Mouse (Mus musculus): ENCODE data around the gene Catsperg1.
A peak's percentile ranks its signal among the peaks of the same experiment; 100 is the strongest.
"Not testable (repeated sequence)": the region's sequence is repeated elsewhere in the genome, so short reads cannot be mapped to it uniquely, and the experiment has no call there.

Gene Catsperg1

DNA sequence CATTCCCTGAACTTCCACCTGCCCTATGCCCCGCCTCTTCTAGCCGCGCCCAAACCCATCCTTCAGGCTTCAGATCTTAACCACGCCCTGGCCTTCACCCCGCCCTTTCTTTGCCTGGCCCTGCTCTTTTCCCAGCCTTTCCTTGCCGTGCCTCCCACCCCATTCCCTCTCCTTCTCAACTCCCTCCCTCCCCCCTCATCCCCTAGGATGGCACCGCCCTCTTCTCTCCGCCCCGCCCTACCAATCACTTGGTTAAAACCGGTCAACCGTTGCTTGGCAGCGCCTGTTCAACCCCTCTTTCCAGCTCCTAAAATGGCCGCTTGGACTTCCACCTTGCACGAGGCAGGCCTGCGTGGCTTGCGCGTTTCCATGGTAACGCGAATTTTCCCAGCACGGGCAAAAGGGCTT, at the start of gene Catsperg1:
Gene Catsperg1 (minus strand): TSS at position 361 of the 408 bp plus-strand sequence.
- DNase-seq = peak; percentile 34 to 41

DNA sequence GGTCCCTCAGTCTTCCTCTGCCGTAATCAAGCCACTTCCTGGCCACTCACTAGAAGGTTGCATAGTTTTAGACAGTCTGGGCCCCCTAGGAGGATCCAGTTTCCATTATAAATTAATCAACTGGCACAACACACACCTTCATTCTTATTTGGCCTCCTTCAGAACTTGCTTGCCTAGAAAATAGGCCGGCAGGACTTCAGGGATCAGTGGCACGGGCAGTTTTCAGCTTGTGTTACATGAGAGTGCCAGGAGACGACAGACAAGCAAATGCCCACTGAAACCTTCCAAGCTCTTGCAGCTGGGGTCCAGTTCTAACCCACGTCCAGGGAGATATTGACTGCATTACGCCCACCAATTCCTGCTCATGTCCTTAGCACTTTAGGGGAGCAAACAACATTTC, 48.3 kb upstream of the Catsperg1 start:
- DNase-seq = no peak

DNA sequence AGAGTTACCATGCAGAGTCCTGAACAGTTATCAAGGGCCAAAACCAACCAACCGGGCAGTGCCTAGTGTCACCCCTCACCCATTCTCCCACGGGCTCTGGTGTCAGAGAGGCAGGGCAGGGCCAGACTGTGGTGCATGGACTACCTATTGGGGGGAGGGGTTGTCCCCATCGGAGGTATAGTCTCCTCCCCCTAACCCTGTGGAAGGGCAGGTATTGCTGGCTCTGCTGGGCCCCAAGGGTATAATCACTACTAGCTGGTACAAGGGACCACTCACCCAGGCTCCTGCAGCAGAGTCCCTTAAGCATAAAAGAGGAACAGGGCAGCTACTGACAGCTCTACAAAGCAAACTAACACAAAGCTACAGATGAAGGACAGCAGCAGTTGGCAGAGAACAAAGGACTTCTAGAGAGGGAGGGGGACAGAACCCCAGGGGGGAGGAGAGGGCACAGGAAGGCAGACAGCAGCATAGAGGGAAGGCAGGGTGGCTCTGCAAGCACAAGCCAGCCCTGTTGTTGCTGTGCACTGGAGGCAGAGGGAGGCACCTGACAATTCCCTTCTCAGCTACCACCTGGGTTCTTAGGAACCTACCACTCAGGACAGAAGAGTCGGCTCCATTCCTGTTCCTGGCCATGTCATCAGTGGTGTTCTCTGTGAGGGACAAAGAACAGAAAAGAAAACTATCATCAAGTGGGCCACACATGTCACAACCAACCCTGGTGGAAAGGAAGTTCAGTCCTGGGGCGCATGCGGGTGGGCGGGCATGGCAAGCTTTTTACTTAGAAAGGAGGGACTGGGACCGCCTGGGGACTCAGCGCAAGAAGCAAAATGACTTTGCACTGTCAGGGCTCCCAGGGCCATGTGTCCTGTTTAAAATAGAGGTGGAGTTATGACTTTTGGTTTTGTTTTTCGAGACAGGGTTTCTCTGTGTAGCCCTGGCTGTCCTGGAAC, 46.2 kb upstream of the Catsperg1 start:
- no peak for DNase-seq

DNA sequence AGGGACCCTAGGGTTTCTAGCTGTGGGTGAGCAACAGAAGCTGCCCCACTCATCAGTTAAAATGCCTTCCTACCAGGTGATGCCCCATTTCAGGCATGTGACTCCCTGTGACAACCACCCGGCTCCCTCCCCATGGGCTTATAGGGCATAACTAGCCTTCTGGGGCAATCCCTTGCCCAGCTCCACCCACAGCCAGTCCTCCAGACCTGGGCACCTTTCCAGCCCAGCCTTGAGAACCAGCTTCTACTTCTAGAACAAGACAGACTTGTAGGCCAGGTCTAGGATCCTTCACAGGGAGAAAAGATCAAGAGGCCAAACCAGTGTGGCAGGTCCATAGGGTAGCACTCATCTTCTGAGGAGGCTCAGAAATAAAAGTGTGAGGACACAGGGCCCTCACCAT, 43.5 kb upstream of the Catsperg1 start:
- no peak for DNase-seq

DNA sequence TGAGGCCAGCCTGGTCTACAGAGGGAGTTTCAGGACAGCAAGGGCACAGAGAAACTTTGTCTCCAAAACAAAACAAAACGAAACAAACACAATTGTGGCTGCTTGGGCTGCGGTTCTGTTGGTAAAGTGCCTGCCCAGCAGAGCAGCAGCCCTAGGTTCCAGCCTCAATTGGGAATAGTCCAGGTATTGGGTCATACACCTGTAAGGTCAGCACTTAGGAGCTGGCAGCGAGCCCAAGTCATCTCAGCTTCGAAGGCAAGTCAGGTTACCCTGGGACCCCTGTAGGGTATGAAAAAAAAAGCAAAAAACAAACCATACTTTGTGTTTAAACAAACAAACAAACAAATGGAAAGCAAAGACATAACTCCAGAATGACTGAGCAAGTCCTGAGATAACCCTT, 42.0 kb upstream of the Catsperg1 start:
- no peak for DNase-seq

DNA sequence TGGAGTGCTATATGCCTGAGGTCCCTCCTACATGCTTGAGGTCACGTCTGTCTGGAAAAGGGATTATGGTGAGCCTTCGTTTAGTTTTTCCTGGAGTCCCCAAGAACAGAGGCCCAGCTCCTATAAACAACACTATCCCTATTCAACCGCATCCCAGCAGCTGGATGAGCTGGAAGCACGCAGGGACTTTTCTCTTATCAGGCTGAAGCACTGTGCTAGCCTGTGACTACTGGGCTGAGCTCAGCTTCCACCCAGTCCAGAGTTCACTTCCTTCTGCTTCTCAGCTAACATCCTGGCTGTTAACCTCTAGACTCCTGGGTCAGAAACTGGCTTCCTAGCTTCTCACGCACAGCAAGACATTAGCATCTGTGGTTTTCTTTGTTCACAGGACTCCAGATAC, 40.0 kb upstream of the Catsperg1 start:
- DNase-seq = no peak

DNA sequence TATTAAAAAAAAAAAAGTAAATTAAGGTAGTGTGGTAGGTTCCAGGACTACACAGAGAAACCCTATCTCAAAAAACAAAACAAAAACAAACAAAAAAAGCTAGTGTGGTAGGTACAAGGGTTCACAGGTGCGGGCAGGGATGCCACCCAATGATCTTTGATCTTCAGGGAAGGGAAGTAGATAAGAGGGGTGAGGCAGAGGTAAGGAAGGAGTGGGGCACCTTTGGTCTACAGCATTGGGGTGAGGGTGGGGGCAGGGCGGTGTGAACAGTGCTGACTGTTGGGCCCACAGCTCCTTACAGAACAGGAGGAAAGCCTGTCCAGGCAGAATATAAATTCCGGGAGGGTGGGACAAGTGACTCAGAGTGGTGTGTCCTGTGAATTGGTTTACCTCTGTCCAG, 37.3 kb upstream of the Catsperg1 start:
- no peak for DNase-seq

DNA sequence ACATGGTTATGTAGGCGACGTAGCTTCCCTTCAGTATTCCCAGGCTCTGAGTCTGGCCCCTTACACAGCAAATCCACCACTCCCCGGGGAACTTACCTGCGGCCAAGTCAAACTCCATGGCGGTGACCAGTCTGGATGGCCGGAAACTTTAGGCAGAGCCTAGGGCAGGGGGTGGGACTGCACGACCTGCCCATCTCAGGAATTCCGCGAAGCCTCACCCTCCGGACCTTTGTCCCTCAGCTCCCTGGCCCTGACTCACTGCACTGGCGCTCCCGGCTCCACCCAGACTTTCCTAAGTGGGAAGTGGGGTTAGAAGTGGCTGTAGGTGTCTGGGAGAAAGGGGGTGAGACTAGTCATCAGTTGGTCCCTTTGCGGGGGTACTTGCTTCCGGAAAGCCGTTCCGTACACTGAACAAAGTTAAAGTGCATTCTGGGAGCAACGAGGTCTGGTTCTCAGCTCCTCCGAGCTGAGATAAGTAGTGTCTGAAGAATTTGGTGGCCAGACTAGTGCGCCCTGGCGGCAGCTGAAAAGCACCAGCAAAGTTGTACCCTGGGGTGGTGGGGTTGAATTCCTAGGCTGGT, 34.5 kb upstream of the Catsperg1 start, which contains the start of gene 2200002D01Rik:
Gene 2200002D01Rik (minus strand): TSS at position 206 of the 581 bp plus-strand sequence.
- DNase-seq = no peak

DNA sequence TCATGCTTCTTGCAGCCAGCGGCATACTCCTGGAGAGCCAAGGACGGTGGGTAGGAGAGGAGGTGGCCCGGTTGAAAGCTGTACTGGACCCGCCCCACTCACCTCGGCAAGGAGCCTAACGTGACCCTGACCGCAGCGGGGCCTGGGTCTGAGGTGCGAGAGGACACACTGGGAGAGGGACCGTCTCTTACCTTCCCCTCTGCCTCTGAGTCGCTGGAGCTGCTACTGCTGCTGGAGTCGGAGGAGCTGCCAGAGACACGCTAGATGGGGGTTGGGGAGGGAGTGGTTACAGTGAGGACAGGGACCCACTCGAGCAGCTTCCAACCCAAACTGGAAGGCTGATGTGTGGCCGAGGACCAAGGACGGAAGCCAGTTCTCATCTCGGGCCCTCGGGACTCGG, 33.9 kb upstream of the Catsperg1 start:
- no peak for DNase-seq

DNA sequence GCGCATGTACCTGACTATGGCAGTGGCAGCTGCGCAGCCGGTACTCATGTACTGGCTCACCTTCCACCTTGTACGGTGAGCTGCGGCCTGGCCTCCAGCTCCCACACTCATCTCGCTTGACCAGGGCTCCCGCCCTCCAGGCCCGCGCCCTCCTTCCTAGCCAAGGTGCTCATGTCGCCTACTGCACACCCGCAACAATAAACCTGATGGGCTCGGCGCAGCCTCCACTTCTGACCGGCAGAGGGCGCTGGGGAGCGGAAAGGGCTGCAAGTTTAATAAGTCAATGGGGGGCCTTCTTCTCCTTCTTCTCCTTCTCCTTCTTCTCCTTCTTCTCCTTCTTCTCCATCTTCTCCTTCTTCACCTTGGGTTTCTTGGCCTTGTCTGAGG, 33.5 kb upstream of the Catsperg1 start:
- peak; percentile 73 to 84 for DNase-seq

DNA sequence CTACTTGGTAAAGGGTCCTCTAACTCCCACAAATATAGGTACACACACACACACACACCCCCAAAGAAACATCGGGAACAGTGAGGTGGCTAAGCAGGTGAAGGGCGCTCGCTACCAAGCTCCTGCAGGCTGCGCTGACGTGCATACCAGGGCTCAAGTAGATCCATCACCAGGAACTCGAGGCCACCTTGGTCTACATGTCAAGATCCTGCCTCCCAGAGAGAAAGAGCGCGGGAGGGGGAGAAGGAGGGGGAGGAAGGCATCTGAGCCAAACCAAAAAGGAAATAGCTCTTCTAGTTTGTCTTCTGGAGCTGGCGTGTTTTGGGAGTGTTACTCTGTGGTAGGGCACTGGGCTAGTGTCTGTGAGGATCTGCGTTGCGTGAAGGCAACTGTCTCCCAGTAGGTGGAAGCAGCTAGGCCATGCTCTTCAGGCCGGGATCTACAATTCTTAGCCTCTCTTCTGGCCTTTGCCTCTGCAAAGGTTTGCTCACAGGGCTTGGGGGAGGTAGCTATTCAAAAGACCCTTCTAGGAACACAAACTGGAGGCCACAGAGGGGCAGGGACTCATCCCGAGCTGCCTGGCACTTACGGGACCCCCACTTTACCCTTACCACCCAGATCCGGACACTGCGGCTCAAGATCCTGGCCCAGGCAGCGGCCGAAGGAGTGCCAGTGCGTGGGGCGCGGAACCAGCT, 32.9 kb upstream of the Catsperg1 start:
- DNase-seq = no peak

DNA sequence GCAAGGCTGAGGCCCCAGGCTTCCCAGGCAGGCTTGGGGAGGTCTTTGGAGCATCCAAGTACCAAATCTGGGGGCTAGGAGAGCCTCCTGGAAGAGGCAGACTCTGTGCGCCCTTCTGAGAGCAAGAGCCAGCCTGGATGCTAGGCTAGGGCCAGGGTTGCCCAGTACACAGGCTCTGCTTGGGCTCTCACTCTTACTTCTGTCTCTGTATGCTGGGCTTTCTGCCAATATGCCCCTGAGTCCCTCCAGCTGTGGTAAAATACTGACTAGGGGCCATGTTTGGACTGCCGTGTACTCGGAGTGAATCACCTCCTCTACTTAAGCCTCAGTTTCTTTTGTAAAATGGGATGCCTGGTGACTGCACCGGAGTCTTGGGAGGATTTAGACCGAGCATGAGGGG, 32.2 kb upstream of the Catsperg1 start:
- no peak for DNase-seq

DNA sequence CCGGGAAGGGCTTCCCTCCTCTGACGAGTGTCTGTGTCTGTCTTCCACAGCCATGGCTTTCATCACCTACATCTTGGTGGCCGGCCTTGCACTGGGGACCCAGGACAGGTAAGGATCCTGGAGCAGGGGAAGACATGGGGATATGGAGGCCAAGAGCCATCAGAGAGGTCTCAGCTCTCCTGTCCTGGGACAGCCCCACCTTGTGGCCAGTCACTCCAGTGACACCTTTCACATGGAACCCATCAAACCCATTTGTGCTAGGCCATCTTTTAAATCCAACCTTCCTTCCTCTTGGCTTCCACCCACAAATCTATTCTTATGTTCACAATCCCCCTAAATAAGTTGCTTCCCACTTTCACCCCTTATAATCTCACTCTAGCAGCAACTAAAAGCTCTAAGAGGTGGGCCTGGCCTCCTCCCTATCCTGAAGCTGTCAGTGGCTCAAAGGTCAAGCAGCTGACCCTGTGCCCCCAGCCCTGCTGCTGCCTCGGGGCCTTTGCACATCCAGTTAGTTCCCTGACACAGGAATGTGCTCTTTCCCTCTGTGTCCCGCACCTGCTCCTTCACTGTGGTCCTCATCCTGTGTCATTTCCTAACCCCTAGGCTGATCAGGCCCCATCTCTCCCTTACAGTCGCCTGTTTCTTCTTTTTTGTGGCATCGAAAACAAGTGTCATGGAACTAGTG, 31.0 kb upstream of the Catsperg1 start:
- peak in 1 of 2 experiments; percentile 31 for DNase-seq

DNA sequence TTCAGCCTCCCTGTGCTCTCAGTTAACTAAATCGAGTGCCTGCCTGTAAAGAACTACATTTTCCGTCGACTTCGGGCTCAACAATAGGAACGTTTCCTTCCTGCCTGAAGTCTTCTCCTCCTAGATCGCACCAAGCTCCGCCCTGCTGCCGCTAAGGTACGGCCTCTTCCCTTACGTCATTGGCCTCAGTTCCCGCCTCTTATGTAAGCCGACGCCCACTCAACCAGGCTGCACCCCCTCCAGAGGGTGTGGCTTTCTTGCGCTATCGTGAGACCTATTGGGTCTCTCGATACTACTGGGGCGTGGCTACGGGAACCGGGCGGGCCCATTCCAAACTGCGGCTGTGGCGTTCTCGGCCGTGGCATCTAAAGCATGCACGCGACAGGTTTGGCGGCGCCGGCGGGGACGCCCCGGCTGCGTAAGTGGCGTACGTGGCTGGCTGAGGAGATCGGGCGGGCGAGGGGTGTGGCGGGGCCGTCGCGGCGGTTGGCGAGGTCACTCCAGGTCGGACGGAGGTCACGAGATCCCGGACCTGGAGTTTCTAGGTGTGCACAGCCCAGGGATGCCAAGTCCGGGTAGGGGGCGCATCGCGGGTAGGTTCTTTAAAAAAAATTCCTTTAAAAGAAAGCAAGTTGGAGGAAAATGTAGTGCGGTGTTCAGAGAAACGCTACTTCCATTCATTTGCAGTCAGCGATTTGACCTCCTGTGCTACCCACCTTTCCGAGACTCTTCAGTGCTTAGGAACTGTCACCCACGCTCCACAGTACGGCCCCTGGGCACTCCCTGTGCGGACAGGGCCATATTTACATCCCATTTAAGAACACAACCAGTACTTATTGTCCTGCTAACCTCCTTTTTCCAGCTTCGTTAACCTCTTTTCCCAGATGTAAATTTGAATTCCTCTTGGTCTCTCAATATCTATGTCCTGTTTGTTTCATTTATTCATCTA, 24.5 kb upstream of the Catsperg1 start, which contains the start of gene Yif1b:
Gene Yif1b (plus strand): TSS at position 311 of the 949 bp plus-strand sequence.
- DNase-seq = peak; percentile 97 to 99

DNA sequence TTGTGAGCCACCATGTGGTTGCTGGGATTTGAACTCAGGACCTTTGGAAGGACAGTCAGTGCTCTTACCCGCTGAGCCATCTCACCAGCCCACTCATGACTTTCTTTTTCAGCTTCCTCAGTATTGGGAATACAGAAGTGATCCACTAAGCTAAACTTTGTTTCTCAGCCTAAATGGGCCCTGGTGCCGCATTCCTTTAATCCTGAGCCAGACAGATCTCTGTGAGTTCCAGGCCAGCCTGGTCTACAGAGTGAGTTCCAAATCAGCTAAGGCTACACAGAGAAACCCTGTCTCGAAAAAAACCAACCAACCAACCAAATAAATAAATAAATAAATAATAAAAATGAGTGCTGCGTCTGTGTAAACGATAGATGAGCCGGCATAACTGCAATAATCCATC, 23.8 kb upstream of the Catsperg1 start:
- not testable (repeated sequence) for DNase-seq

DNA sequence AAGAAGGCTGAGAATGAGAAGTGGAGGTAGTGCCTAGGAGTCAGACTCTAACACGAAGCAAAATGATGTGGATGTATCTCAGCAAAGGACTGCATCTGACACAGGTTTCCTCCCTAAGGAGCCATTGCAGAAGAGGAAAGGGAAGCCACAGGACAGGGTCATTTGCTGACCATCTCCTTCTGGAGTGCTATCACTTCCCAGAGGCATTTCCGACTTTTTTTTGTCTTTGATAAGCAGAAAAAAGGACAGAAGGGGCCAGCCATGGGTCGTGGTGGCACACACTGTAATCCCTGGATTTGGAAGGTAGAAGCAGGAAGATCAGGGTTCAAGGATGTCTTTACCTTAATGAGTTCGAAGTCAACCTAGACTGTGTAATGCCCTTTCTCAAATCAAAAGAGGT, 22.8 kb upstream of the Catsperg1 start:
- DNase-seq = no peak

DNA sequence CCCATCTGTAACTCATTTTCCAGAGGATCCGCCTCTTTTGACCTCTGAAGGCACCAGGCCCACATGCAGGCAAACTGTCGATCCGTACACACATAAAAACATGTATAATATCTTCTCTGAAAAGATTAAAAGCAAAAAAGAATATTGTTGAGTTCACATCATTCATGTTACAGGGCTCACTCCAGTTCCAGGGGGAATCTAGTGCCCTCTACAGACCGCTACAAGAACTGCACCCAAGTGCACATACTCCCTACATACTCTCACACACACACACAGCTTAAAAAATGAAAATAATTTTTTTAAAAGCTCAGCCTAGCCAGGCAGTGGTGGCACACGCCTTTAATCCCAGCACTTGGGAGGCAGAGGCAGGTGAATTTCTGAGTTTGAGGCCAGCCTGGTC, 20.8 kb upstream of the Catsperg1 start:
- DNase-seq = no peak

DNA sequence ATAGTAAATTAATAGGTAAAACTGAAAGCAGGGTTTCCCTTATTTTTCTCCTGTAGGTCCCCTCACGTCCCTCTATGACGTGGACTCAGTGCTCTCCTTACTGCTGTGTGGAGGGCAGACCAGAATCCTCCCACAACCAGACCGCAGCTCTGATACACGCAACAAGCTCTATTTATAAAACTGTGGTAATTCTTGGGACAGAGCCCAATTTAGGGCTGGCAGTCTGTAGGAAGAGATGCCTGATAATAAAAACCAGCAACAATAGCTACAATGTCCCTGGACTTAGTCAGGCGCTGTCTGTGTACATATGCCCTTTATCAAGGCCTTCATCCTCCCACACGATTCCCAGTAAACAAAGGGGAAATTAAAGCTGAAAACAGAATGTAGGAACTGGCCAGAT, 19.9 kb upstream of the Catsperg1 start:
- DNase-seq = no peak

DNA sequence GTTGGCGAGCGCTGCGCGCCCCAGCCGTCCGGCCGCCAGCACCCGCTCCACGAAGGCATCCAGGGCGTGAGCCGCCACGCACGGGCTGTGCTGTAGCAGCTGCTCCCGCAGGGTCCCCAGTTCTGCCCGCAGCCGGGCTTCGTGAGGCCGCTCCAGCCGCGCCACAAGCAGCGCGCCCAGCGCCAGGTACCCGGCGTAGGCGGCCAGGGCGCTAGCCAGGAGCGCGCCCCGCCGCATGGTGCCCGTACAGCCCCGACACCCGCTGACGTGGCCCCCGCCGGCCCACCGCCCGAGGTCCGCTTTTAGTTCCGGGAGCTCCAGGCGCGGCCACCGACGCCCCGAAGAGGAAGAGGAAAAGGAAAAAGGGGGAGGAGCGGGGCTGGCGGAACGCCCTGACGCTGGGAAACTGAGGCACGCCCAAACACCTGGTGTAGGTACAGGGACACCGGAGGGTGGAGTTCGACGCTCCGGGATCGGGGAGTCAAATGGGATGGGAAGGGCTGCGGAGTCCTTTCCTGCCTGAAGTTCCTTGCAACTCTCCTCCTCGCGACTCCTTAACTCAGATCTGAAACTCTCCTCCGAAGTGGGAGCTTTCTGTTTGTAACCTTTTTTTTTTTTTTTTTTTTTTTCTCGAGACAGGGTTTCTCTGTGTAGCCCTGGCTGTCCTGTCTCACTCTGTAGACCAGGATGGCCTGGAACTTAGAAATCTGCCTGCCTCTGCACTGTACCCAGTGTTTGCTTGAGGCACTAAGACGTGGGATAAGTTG, 18.6 kb upstream of the Catsperg1 start, which contains the start of gene Kcnk6:
Gene Kcnk6 (minus strand): TSS at position 269 of the 767 bp plus-strand sequence.
- DNase-seq = no peak

DNA sequence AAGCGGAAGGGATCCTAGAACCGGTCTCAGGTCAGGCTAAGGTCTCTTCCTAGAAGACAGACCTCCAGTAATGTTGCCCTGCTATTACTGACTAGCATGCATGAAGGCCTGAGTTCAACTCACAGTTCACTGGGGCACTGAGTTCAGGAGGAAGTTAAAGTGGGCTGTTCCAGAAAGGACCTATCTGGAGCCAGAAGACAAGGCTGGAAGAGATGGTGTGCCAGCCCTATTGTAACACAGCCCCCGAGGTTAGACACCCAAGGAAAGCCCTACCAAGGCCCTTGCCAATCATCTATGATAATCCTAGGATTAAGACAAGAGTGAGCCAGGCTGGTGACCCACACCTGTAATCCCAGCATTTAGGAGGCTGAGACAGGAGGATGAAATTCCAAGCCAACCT, 17.7 kb upstream of the Catsperg1 start:
- no peak for DNase-seq

DNA sequence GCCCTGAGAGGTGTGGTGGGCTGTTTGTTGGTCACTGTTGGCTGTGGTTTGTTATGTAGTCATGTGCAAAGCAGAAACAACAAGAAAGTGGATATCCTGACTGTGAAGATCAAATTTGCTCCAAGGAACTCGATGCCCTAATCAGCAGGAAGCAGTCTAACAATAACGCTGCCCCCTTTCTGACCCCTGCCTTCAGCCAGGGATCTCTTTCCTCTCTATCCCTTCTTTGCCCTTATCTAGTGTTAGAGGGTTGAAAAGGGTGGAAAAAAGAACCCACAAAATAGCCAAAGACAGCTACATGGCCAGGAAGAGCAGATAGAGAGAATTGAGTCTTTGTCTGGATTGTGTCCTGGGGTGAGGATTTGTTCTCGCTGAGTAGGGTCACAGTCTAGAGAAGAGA, 16.7 kb upstream of the Catsperg1 start:
- DNase-seq = no peak
